Mouse (Mus musculus) ovary, postnatal 14 days (tissue): ENCODE measurements around the gene Mrps27.

Experiments
- DNase-seq: peaks from one replicate; pipeline ENCODE4 v3.0.0; 2022; ENCODE audit warnings: low spot score

Gene Mrps27

DNA sequence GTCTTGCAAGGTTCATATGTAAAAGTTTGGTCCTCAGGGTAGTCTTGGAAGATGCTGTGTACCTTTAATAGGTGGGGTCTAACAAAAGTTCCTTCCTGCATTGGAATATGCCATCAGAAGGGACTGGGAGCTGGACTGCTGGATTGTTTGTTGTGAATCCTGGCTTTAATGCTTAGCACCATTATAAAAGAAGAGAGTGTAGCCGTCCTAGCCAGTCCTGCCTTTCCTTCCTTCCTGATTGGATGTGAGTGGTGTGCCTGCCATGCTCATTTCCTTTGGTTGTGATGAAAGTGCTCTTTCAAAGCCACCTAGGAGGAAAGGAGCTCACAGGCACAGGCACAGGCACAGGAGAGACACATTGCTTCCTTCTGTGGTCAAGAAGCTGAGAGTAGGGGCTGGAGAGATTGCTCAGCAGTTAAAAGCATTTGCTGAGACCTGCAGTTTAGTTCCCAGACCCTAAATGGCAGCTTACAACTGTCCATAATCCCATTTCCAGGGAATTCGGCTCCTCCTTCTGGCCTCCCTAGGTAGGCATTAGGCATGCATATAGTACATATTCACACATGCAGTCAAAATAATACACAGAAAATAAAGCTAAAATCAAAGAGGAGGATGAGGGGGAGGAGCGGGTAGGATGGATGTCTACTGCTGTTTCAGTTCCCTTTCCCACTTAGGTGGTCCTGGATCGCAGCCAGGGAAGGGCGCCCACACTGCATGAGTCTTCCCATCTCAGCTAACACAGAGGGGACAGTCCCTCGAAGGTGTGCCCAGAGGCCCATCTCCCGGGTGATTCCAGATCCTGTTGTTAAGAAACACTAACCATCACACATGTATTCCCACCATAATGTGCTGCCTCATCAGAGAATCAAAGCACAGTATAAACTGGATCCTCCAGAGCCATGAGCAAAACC lies 43.6 kb downstream of the Mrps27 start:
- DNase-seq: no peak

GRCm38 (mm10) chr13:99391417-99391816 lies 46.8 kb downstream of the Mrps27 start:
- DNase-seq: peak; percentile 43

GRCm38 (mm10) chr13:99393128-99393527 lies 48.5 kb downstream of the Mrps27 start:
- DNase-seq: no peak

- no peak for DNase-seq
Observed at GRCm38 (mm10) chr13:99394694-99395093, 50.1 kb downstream of the Mrps27 start.

GRCm38 (mm10) chr13:99395531-99395930 lies 50.9 kb downstream of the Mrps27 start:
- no peak for DNase-seq

DNA sequence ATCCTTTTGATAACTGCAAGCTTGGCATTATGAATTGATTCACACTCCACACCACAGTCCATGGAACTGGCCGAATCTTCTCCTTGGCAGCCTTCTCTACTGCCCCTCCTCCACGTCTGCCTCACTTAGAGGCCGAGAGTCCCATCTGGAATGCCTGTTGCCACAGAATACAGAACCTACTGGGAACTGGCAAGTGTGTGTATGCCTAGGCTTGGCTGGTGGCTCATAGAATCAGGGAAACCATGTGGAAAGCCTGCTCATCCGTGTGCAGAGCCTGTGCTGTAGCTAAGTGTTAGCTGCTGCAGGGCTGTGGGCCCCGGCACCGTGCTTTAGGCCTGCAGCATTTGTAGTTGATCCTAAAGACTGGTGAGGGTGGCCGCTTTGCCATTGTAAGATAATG lies 52.6 kb downstream of the Mrps27 start:
- DNase-seq: no peak

DNA sequence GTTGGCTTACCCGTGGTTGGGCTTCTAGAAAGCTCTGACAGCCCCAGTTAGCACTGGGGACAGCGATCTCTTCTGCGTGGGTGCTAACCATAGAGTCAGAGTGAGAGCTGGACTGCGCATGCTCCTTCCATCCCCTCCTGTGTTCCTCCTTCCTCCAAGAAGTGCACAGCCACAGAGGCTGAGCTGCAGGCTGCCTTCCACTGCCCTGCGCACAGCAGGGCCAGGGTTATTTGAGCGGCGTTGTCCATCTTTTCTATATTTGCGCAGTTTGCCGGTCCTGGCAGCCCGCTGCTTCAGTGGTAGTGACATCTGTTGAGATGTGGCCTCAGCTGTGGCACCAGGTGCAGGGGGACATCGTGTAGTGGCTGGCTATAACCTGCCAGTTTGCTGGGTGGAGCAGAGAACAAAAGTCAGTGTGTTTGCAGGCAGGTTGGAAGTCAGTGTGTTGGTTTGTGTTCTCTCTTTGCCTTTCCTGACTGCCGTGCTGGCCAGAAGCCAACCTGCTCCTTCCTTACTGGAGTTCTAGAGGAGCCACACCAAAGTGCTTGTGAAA lies 53.6 kb downstream of the Mrps27 start:
- DNase-seq: no peak

DNA sequence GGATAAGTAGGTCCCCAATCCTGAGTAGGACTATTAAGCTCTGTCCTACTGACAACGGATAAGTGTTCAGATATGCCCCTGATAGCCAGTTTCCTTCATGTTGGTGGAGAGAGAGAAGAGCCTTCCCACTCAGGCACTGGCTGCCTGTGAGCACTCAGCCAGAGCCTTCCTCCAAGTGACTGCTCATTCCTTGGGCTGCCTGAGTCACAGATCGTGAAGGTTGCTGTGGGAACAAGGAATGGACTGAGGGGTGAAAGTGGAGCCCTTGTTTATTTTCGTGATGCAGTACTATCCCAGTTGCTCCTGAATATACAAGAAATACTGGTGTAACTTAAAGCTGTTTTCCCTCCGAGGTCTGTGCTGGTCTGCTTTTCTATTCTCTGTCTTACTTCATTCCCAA lies 54.8 kb downstream of the Mrps27 start:
- DNase-seq: no peak

DNA sequence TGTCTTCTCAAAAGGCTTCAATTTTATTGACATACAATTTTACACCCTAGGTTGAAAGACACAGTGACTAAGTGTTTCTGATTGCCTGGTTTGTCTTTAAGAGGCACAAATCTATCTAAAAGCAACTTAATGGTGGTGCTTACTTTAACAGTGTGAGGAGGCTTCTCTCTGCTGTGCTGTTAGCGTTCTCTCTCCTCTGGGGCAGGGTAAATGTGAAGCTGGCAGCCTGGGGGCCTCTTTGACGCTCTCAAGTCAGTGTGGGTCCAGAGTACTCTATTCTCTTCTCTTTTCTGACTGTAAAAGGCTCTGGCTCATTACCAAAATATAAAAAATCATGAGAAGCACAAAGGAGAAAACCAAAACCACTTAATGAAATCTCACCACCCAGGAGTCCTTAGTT lies 64.6 kb downstream of the Mrps27 start:
- no peak for DNase-seq

GRCm38 (mm10) chr13:99410611-99411515 lies 66.3 kb downstream of the Mrps27 start:
- DNase-seq: no peak

- DNase-seq: no peak
Observed at GRCm38 (mm10) chr13:99411761-99412160, 67.2 kb downstream of the Mrps27 start.

DNA sequence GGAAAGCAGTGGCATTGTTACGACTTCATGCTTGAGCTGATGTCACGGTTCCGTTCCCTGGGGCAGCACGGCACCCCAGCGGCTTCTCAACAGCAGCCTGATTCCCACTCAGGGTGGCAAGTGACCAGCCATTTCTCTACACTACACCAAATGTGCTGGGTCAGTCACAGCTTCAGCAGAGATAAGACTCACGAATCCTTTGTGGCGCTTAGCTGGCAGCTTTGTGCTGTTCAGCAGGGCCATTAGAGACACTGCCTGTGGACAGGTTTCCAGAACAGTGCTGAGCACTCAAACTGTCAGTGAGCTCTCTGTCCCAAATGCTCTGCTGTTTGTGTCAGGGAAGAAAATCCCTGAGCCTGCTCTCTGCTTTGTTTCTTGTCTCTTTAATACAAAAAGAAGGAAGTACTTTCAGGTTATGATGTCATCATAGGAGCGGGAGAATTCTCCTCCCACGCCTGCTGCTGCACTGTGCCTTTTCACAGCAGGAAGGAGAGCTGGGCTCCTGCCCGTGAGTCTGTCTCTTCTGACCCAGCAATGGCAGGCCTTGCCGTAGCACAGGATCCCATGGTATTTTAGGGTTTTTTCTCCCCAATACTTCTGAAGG lies 68.0 kb downstream of the Mrps27 start:
- DNase-seq: peak; percentile 37

DNA sequence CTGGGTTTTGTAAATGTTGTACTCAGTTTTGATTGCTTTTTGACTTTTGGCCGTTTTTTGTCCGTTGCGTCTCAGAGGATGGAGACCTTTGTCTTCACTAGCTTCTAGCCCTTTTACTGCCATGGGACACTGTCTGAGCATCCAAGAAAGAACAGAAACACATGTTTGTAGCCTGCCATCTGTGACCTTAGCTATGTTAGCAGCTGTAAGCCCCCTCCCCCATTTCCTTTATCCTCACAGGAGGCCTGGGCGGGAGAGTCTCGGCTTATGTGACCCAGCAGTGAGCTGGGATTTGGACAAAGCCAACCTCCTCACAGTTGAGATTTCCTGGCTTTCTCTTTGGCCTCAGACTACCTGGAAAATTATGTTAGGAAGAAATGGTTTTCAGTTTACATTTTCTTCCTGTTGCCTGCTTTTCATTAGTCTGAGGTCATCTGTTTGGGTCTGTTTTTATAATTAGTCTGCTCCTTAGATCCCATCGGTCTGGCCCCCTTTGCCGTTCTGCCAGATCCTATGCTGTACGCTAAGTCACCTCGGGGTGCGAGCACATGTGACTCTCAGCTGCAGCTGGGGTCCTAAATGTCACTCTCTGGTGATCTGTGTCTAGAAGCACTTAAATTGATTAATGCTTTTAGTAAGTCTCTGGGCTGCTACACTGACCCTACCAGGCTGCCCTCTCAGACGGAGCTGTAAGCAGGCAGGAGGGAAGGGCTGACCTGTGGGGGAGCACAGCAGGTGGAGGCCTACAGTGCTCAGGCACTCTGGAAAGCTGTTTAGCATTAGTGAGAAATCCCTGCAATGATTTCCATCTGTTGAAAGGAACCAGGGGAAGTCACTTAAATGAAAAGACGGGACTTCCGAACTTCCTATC lies 69.1 kb downstream of the Mrps27 start:
- no peak for DNase-seq

DNA sequence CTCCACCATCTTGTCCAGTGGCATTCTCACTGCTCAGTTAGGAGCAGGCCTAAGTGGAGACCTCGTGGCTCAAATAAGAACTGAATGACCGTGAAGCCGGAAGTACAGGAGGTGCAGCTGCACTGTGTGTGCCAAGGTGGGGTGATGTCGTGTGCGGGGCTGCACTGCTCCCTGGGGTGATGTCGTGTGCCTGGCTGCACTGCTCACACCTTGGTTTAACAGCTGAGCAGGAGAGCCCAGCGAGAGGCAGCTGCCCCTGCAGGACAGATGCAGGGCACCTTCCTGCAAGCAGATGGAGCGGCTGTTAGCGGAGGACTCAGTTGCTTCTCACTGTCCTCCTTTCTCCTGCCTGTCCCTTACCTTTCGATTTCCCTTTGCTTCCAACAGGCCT lies 69.8 kb downstream of the Mrps27 start:
- DNase-seq: no peak

DNA sequence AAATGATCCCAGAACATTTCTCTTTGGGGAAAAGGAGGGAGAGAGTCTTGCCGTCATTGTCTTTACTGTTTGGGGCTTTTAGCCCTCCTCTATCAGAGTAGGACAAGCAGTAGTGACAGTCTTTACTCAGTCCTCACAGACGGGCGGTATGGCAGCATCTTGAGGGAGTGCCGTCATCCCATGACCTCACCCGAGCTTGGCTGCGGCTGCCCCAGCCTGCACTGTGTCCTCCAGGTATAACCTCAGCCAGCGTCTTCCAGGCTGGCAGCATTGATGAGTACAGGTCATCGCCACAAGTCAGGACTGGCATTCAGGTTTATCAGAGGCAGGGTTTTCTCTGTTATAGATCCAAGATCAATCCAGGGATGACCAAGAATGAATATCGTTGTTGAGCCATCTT lies 72.0 kb downstream of the Mrps27 start:
- no peak for DNase-seq

DNA sequence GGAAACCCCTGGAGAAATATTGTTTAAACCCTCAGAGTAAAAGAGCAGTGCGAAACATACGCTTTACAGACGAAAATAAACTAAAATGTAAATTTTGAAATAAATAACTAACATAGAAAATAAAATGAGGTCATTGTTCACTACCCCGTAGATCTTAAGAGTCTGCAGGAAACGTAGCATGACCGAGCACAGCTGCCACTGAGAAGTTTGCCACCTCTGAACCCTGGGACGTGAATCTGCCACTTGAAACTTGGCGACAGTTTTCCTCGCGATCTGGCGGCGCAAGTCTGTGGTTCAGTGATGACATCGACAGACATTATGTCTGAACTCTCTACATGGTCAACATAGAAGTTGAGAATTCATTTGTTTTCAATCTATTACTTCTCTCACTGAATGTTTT lies 79.0 kb downstream of the Mrps27 start:
- DNase-seq: no peak

DNA sequence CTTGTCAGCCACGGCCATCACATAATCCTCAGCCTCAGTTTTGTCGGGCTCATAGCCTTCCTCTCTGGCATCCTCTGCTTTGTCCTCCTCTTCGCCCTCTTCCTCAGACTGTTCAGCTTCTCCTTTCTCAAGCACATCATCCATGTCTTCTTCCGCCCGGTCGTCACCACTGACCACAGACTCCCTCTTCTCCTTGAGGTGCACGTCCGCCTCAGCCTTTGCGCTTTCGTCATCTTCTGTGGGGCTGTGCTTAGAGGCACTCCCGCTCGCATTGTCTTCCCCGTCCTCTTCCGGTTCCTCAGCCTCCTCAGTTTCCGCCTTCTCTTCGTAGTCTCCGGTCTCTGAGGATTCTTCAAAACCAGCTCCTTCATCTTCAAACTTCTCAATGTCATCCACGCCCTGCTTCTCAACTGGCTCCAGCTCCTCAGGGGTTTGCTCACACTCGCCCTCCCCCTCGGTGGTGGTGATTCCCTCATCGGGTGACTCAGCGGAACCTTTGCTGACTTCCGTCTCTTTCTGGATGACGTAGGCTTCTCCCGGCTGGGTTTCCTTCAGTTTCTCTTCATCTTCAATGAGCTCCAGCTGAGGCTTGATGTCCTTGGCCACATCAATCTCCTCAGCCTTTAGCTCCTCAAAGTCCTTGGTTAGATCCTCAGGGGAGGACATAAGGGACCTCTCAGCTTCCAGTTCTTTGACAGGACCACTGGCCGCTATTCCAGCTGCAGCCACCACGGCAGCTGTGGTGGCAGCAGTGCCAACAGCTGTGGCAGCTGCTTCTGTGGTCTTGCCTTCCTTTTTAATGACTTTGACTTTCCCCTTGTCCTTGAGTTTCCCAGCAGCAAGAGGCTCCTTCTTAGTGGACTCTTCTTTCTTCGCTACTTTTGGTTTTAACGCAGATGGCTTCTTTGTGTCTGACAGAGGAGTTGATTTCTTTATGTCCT lies 88.8 kb downstream of the Mrps27 start:
- DNase-seq: no peak

- no peak for DNase-seq
Observed at GRCm38 (mm10) chr13:99434494-99434893, 89.9 kb downstream of the Mrps27 start.

- no peak for DNase-seq
Observed at GRCm38 (mm10) chr13:99437051-99437450, 92.5 kb downstream of the Mrps27 start.

- DNase-seq: no peak
Observed at GRCm38 (mm10) chr13:99439357-99439756, 94.8 kb downstream of the Mrps27 start.
